Mouse (Mus musculus) kidney, embryonic 14.5 days (tissue): Measurements from ENCODE around the gene Cmip. TPM values are rescaled to one million over a fixed set of nuclear protein-coding genes. Genes with fewer than 3 reads are reported as not detected.
A peak's percentile ranks its signal among the peaks of the same experiment; 100 is the strongest.

Experiments
- ATAC-seq: fragments of 200-750 bp; cut with Nextera tagmentation; 2 replicates; pipeline ENCODE4 v1.8.0; 2017; ENCODE audit warnings: moderate number of reproducible peaks, mild to moderate bottlenecking, moderate TSS enrichment, moderate library complexity; ENCODE audit not compliant: low FRiP score, low TSS enrichment
- H3K27ac ChIP-seq: fragments of 300-500 bp; sonication (generic); 2 replicates; pipeline ENCODE4 v1.5.1; 2014; ENCODE audit warnings: low read depth, mild to moderate bottlenecking, low read length, moderate library complexity, mixed read lengths
- H3K27me3 ChIP-seq: fragments of 300-500 bp; sonication (generic); 2 replicates; pipeline ENCODE4 v1.6.1; 2014; ENCODE audit warnings: mild to moderate bottlenecking, low read length; ENCODE audit not compliant: control insufficient read depth, insufficient read depth
- H3K36me3 ChIP-seq: fragments of 300-500 bp; sonication (generic); 2 replicates; pipeline ENCODE4 v1.6.1; 2014; ENCODE audit warnings: low read length, mixed read lengths; ENCODE audit not compliant: control insufficient read depth, insufficient read depth
- H3K4me1 ChIP-seq: fragments of 300-500 bp; sonication (generic); 2 replicates; pipeline ENCODE4 v1.6.1; 2014; ENCODE audit warnings: low read length, mixed read lengths; ENCODE audit not compliant: control insufficient read depth, insufficient read depth
- H3K4me2 ChIP-seq: fragments of 300-500 bp; sonication (generic); replicated peaks from 2 replicates; pipeline ENCODE4 v1.6.1; 2014; ENCODE audit warnings: low read depth, mild to moderate bottlenecking, low read length
- H3K4me3 ChIP-seq: fragments of 300-500 bp; sonication (generic); 2 replicates; pipeline ENCODE4 v1.5.1; 2014; ENCODE audit warnings: mild to moderate bottlenecking, low read length
- H3K9ac ChIP-seq: fragments of 300-500 bp; sonication (generic); 2 replicates; pipeline ENCODE4 v1.6.1; 2014; ENCODE audit warnings: low read depth, mild to moderate bottlenecking, low read length, moderate library complexity
- H3K9me3 ChIP-seq: fragments of 300-500 bp; sonication (generic); 2 replicates; pipeline ENCODE4 v1.6.1; 2016; ENCODE audit warnings: low read length; ENCODE audit not compliant: control insufficient read depth
- WGBS: fragments of 180-500 bp; shearing (Covaris S2); extraction: QIAGEN DNeasy Blood & Tissue Kit; methylation state at CpG from one replicate; pipeline ENCODE4 v1.1.7; 2014; 5-methylcytosine and 5-hydroxymethylcytosine counted together
- polyA plus RNA-seq: library from polyadenylated mRNA; unstranded; fragments of >200 nt; fragmentation: Nextera tagmentation; extraction: Ambion mirVana; gene quantifications from 2 replicates; pipeline ENCODE4 v1.2.1, GENCODE M21; 2014

Gene Cmip
- polyA plus RNA-seq, 1 experiment from 2014 or later, result 22.9 TPM

- Histone ChIP-seq H3K4me1 (peaks cover 23% of the 10 kb centered on the region), H3K27ac (no peak overlapping the region), H3K9ac (no peak overlapping the region), H3K9me3 (no peaks in the 10 kb centered on the region), H3K36me3 (no peaks in the 10 kb centered on the region), H3K27me3 (no peaks in the 10 kb centered on the region), H3K4me2 (no peak overlapping the region), H3K4me3 (no peak overlapping the region)
- ATAC-seq, result no peak
- WGBS, result 88% methylated on average over 7 of the region's 7 CpGs
Observed at GRCm38 (mm10) chr8:117409056-117409455, 152.2 kb downstream of the Cmip start.

GRCm38 (mm10) chr8:117410391-117410790 lies 153.5 kb downstream of the Cmip start:
- 49% methylated on average over 10 of the region's 10 CpGs for WGBS
- Histone ChIP-seq H3K36me3 (no peaks in the 10 kb centered on the region), H3K4me1 (peaks cover 33% of the 10 kb centered on the region), H3K4me2 (no peak overlapping the region), H3K27me3 (no peaks in the 10 kb centered on the region), H3K9me3 (no peaks in the 10 kb centered on the region), H3K27ac (peak overlapping the region; percentile 59), H3K4me3 (no peak overlapping the region), H3K9ac (no peak overlapping the region)
- 0 out of 2 replicates have a peak, but pooled peaks have one; percentile 5 for ATAC-seq

- Histone ChIP-seq H3K9me3 (no peaks in the 10 kb centered on the region), H3K27ac (no peak overlapping the region; the same call in 1 of the 2 replicates), H3K27me3 (no peaks in the 10 kb centered on the region), H3K4me1 (peaks cover 34% of the 10 kb centered on the region), H3K4me3 (no peak overlapping the region), H3K4me2 (peak overlapping the region; percentile 1; the same call in 1 of the 2 replicates), H3K36me3 (no peaks in the 10 kb centered on the region; the same call in 1 of the 2 replicates), H3K9ac (no peak overlapping the region)
- peak; percentile 37; the same call in 1 of the 2 replicates for ATAC-seq
- WGBS, result 26% methylated on average over 10 of the region's 10 CpGs
Observed at GRCm38 (mm10) chr8:117410901-117411300, 154.0 kb downstream of the Cmip start.

GRCm38 (mm10) chr8:117412232-117412631 lies 155.4 kb downstream of the Cmip start:
- no peak for ATAC-seq
- no peak overlapping the region for H3K9ac ChIP-seq
- WGBS, result 55% methylated on average over 10 of the region's 10 CpGs
- H3K36me3 ChIP-seq, result peaks cover 9% of the 10 kb centered on the region; the same call in 1 of the 2 replicates
- no peak overlapping the region for H3K27ac ChIP-seq
- no peaks in the 10 kb centered on the region for H3K9me3 ChIP-seq
- H3K4me2 ChIP-seq, result 0 out of 2 replicates have a peak overlapping the region, but pooled peaks have one; percentile 10
- H3K4me3 ChIP-seq, result no peak overlapping the region
- H3K27me3 ChIP-seq, result no peaks in the 10 kb centered on the region
- H3K4me1 ChIP-seq, result peaks cover 34% of the 10 kb centered on the region

- no peak for ATAC-seq
- no peak overlapping the region for H3K4me2 ChIP-seq
- H3K4me1 ChIP-seq, result peaks cover 15% of the 10 kb centered on the region; the same call in 1 of the 2 replicates
- WGBS, result 90% methylated on average over 9 of the region's 9 CpGs
- no peaks in the 10 kb centered on the region for H3K9me3 ChIP-seq
- H3K27ac ChIP-seq, result no peak overlapping the region
- H3K9ac ChIP-seq, result no peak overlapping the region
- H3K36me3 ChIP-seq, result peaks cover 13% of the 10 kb centered on the region; the same call in 1 of the 2 replicates
- H3K27me3 ChIP-seq, result no peaks in the 10 kb centered on the region
- no peak overlapping the region for H3K4me3 ChIP-seq
Observed at GRCm38 (mm10) chr8:117417830-117418229, 161.0 kb downstream of the Cmip start.

GRCm38 (mm10) chr8:117420841-117421534 lies 164.1 kb downstream of the Cmip start:
- Histone ChIP-seq H3K9ac (no peak overlapping the region), H3K4me3 (no peak overlapping the region), H3K4me2 (no peak overlapping the region), H3K4me1 (no peaks in the 10 kb centered on the region), H3K27me3 (no peaks in the 10 kb centered on the region), H3K36me3 (peaks cover 31% of the 10 kb centered on the region), H3K9me3 (no peaks in the 10 kb centered on the region), H3K27ac (no peak overlapping the region)
- WGBS, result 83% methylated on average over 17 of the region's 17 CpGs
- ATAC-seq, result no peak

- H3K9me3 ChIP-seq, result no peaks in the 10 kb centered on the region
- H3K4me1 ChIP-seq, result no peaks in the 10 kb centered on the region
- H3K4me2 ChIP-seq, result no peak overlapping the region
- peaks cover 28% of the 10 kb centered on the region for H3K36me3 ChIP-seq
- no peak overlapping the region for H3K4me3 ChIP-seq
- no peak overlapping the region for H3K27ac ChIP-seq
- no peak overlapping the region for H3K9ac ChIP-seq
- 84% methylated on average over 5 of the region's 5 CpGs for WGBS
- ATAC-seq, result no peak
- no peaks in the 10 kb centered on the region for H3K27me3 ChIP-seq
Observed at GRCm38 (mm10) chr8:117421838-117422237, 165.0 kb downstream of the Cmip start.

GRCm38 (mm10) chr8:117422343-117422742 lies 165.5 kb downstream of the Cmip start:
- Histone ChIP-seq H3K27me3 (no peaks in the 10 kb centered on the region), H3K4me3 (no peak overlapping the region), H3K27ac (no peak overlapping the region), H3K4me1 (no peaks in the 10 kb centered on the region), H3K36me3 (peaks cover 30% of the 10 kb centered on the region), H3K4me2 (no peak overlapping the region), H3K9ac (no peak overlapping the region), H3K9me3 (no peaks in the 10 kb centered on the region)
- 92% methylated on average over 6 of the region's 6 CpGs for WGBS
- no peak for ATAC-seq

- H3K9ac ChIP-seq, result no peak overlapping the region
- no peaks in the 10 kb centered on the region for H3K27me3 ChIP-seq
- H3K9me3 ChIP-seq, result no peaks in the 10 kb centered on the region
- no peak overlapping the region for H3K27ac ChIP-seq
- H3K4me3 ChIP-seq, result no peak overlapping the region
- no peak overlapping the region for H3K4me2 ChIP-seq
- H3K36me3 ChIP-seq, result peaks cover 29% of the 10 kb centered on the region
- 86% methylated on average over 4 of the region's 4 CpGs for WGBS
- ATAC-seq, result no peak
- no peaks in the 10 kb centered on the region for H3K4me1 ChIP-seq
Observed at GRCm38 (mm10) chr8:117423029-117423428, 166.2 kb downstream of the Cmip start.
